In the genomic region with DNA sequence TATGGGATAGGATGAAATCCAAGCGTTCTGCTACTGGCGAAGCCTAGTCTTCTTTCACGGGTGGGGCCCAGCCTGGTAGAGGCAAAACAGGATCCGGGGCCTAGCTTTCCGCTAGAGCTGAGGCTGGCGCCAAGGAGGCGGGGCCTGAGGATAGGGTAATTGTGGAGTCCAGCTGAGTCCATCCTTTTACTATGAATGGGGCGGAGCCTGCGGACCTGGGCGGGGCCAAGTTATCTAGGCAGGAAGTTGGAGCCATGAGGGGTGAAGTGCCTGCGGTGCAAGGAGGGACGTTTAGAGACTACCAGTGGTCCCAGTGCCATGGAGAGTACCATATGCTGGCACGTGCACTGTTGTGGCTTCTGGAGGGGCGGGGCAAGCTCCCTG, we compare ENCODE assay signal across 8 mouse cellular contexts. TPM values are rescaled to one million over a fixed set of nuclear protein-coding genes. Genes with fewer than 3 reads are reported as not detected.
DNase-seq lines count a peak whose midpoint lies in the region; ATAC-seq and TF ChIP-seq lines count a peak whose summit lies in the region.

No protein-coding gene starts in this region.

- in situ Hi-C loops in CH12.LX (cut with MboI; ENCODE audit: low pct_ligation_motif_present, low pct_unique_long_range_greater_than_20kb, low sequenced_read_pairs) = no loop called here

- no peaks in the 10 kb centered on the region for H3K9me3 ChIP-seq in CH12.LX (replicated peaks; ENCODE audit: low read length)
- H3K9me3 ChIP-seq in heart, embryonic 13.5 days = no peaks in the 10 kb centered on the region
- no peaks in the 10 kb centered on the region for H3K9me3 ChIP-seq in kidney, postnatal 0 days (replicated peaks; ENCODE audit: low read length)
- H3K9me3 ChIP-seq in stomach, embryonic 15.5 days = no peaks in the 10 kb centered on the region

- dilution Hi-C loops in CH12.LX (cut with MboI; ENCODE audit: extremely low pct_ligation_motif_present, extremely low pct_unique_long_range_greater_than_20kb, low sequenced_read_pairs) = no loop called here

- H3K4me2 ChIP-seq in CH12.LX (ENCODE audit: insufficient read depth, low read depth, poor library complexity, severe bottlenecking) = peak overlapping the region; percentile 48
- H3K4me2 ChIP-seq in heart, embryonic 13.5 days = peak overlapping the region; percentile 100
- H3K4me2 ChIP-seq in kidney, postnatal 0 days (ENCODE audit: low read length) = peak overlapping the region; percentile 81
- peak overlapping the region; percentile 97 for H3K4me2 ChIP-seq in stomach, embryonic 15.5 days

- H3K9ac ChIP-seq in CH12.LX (ENCODE audit: insufficient read depth, low read depth) = peak overlapping the region; percentile 80
- peak overlapping the region; percentile 81 for H3K9ac ChIP-seq in heart, embryonic 13.5 days
- H3K9ac ChIP-seq in kidney, postnatal 0 days (ENCODE audit: low read depth, low read length) = peak overlapping the region; percentile 64
- peak overlapping the region; percentile 72 for H3K9ac ChIP-seq in liver, adult 2 months (ENCODE audit: low read depth, low read length)
- no peak overlapping the region; the same call in 1 of the 2 replicates for H3K9ac ChIP-seq in stomach, embryonic 15.5 days

- no peak for TF ChIP-seq CTCF in CH12.LX (conservative IDR thresholded peaks at IDR 0.05 in 1 of 2, IDR thresholded peaks at IDR 0.05 in 1 of 2; ENCODE audit: low read depth in 2 of 2, low read length in 2 of 2)
- TF ChIP-seq CTCF in kidney, postnatal 0 days (IDR thresholded peaks at IDR 0.05; ENCODE audit: low read depth) = no peak
- no peak for TF ChIP-seq CTCF in liver, adult 2 months (IDR thresholded peaks at IDR 0.05; ENCODE audit: low read depth, low read length)

- TF ChIP-seq EP300 in CH12.LX (IDR thresholded peaks at IDR 0.05; ENCODE audit: low read length) = no peak

- peaks cover 17% of the 10 kb centered on the region for H3K79me2 ChIP-seq in CH12.LX (replicated peaks; ENCODE audit: control insufficient read depth, extremely low read depth, insufficient read depth, poor library complexity, severe bottlenecking)
- peaks cover 18% of the 10 kb centered on the region; the same call in 1 of the 2 replicates for H3K79me2 ChIP-seq in liver, adult 2 months (ENCODE audit: control insufficient read depth, insufficient read depth, low read length)

- no peaks in the 10 kb centered on the region for H3K27me3 ChIP-seq in CH12.LX (replicated peaks)
- no peaks in the 10 kb centered on the region for H3K27me3 ChIP-seq in heart, embryonic 13.5 days (replicated peaks)
- H3K27me3 ChIP-seq in kidney, postnatal 0 days (ENCODE audit: insufficient read depth, low read length) = no peaks in the 10 kb centered on the region
- H3K27me3 ChIP-seq in liver, adult 2 months (ENCODE audit: control insufficient read depth, insufficient read depth, low read length) = no peaks in the 10 kb centered on the region
- H3K27me3 ChIP-seq in stomach, embryonic 15.5 days (replicated peaks) = no peaks in the 10 kb centered on the region

- H3K36me3 ChIP-seq in CH12.LX (replicated peaks in 1 of 2; ENCODE audit: control insufficient read depth in 1 of 2, insufficient read depth in 1 of 2, low read length in 1 of 2) = peaks cover 25 to 32% of the 10 kb centered on the region in 2 experiments
- H3K36me3 ChIP-seq in heart, embryonic 13.5 days = peaks cover 25% of the 10 kb centered on the region
- peaks cover 17% of the 10 kb centered on the region; the same call in 1 of the 2 replicates for H3K36me3 ChIP-seq in kidney, postnatal 0 days (ENCODE audit: insufficient read depth, low read length)
- 0 out of 2 replicates have a peak, but pooled peaks cover 1% of the 10 kb centered on the region for H3K36me3 ChIP-seq in liver, adult 2 months (ENCODE audit: control insufficient read depth, insufficient read depth, low read length)
- peaks cover 13% of the 10 kb centered on the region for H3K36me3 ChIP-seq in stomach, embryonic 15.5 days

- TF ChIP-seq POLR2A in CH12.LX (IDR thresholded peaks at IDR 0.05; ENCODE audit: low read depth, low read length) = peak; percentile 85
- peak; percentile 49; the same call in 1 of the 2 replicates for TF ChIP-seq POLR2A in liver, adult 2 months (IDR thresholded peaks at IDR 0.05; ENCODE audit: extremely low read depth, insufficient read depth, low read length)

- no peak for TF ChIP-seq RAD21 in CH12.LX (IDR thresholded peaks at IDR 0.05; ENCODE audit: low read depth, low read length)

- peak overlapping the region; percentile 60 to 73 (median 68) for H3K4me3 ChIP-seq in CH12.LX (replicated peaks in 1 of 3; ENCODE audit: low read depth in 2 of 3, low read length in 2 of 3, poor library complexity in 1 of 3)
- H3K4me3 ChIP-seq in heart, embryonic 13.5 days = peak overlapping the region; percentile 70
- peak overlapping the region; percentile 43 for H3K4me3 ChIP-seq in kidney, postnatal 0 days (replicated peaks; ENCODE audit: low read depth, low read length)
- H3K4me3 ChIP-seq in liver, adult 2 months (ENCODE audit: insufficient read depth, low read depth, low read length) = peak overlapping the region; percentile 54
- peak overlapping the region; percentile 59 for H3K4me3 ChIP-seq in stomach, embryonic 15.5 days (replicated peaks)

- DNase-seq in CH12.LX (ENCODE audit: extremely low read depth) = peak; percentile 99
- DNase-seq in c-Kit-positive CD71-negative TER-119-negative erythroid progenitor cells, embryonic 14.5 days (ENCODE audit: low read depth) = peak; percentile 97
- DNase-seq in fibroblast of lung, adult 2 months (ENCODE audit: low read depth) = peak; percentile 94
- DNase-seq in kidney, postnatal 0 days (ENCODE audit: low spot score) = peak; percentile 99
- peak; percentile 93 for DNase-seq in liver, adult 2 months (ENCODE audit: extremely low read depth, low read depth, low spot score)

- WGBS in heart, embryonic 13.5 days = under 1% methylated on average over 14 of the region's 14 CpGs
- under 1% methylated on average over 14 of the region's 14 CpGs for WGBS in kidney, postnatal 0 days
- WGBS in liver, adult 2 months = under 1% methylated on average over 14 of the region's 14 CpGs
- 0% methylated on average over 14 of the region's 14 CpGs for WGBS in stomach, embryonic 15.5 days

- peaks cover 7 to 31% of the 10 kb centered on the region in 2 experiments for H3K4me1 ChIP-seq in CH12.LX (ENCODE audit: control insufficient read depth in 1 of 2, insufficient read depth in 2 of 2)
- peaks cover 49% of the 10 kb centered on the region for H3K4me1 ChIP-seq in heart, embryonic 13.5 days
- H3K4me1 ChIP-seq in kidney, postnatal 0 days (replicated peaks; ENCODE audit: insufficient read depth, low read length) = peaks cover 23% of the 10 kb centered on the region
- peaks cover 20% of the 10 kb centered on the region for H3K4me1 ChIP-seq in liver, adult 2 months (ENCODE audit: control insufficient read depth, insufficient read depth, low read length)
- peaks cover 31% of the 10 kb centered on the region for H3K4me1 ChIP-seq in stomach, embryonic 15.5 days

- ATAC-seq in heart, embryonic 13.5 days (ENCODE audit: extremely low read depth, insufficient number of reproducible peaks, low FRiP score, low TSS enrichment) = peak; percentile 59
- peak; percentile 76 for ATAC-seq in kidney, postnatal 0 days (replicated peaks; ENCODE audit: low FRiP score, low read depth)
- ATAC-seq in monocyte, adult 5-6 weeks (replicated peaks; ENCODE audit: insufficient number of reproducible peaks, low FRiP score, low TSS enrichment, poor library complexity, severe bottlenecking) = peak; percentile 72
- ATAC-seq in stomach, embryonic 15.5 days (ENCODE audit: insufficient read depth, low FRiP score, low read depth) = peak; percentile 68

- H3K27ac ChIP-seq in CH12.LX (ENCODE audit: insufficient read depth, low read depth) = peak overlapping the region; percentile 67
- peak overlapping the region; percentile 98 for H3K27ac ChIP-seq in heart, embryonic 13.5 days (replicated peaks)
- peak overlapping the region; percentile 97 for H3K27ac ChIP-seq in kidney, postnatal 0 days
- H3K27ac ChIP-seq in liver, adult 2 months (replicated peaks; ENCODE audit: insufficient read depth, low read depth, low read length) = peak overlapping the region; percentile 91
- H3K27ac ChIP-seq in stomach, embryonic 15.5 days = peak overlapping the region; percentile 97

RNA-seq across cellular contexts. Expression of gene Dazap1, which starts 0.3 kb away (rescaled TPM):
- 162 and 172 TPM in 2 replicates for total RNA-seq in CH12.LX (2012; rRNA removed)
- total RNA-seq in CH12.LX (2014; rRNA removed) = 180 and 187 TPM in 2 replicates
- polyA plus RNA-seq in CH12.LX (2012; ENCODE audit: insufficient read length, low read depth) = 236 and 252 TPM in 2 replicates
- 36.4 and 37.9 TPM in 2 replicates for polyA plus RNA-seq in heart, embryonic 13.5 days (2015; fragmentation: Nextera tagmentation; extraction: Ambion mirVana)
- 43.7 and 44.6 TPM in 2 replicates for polyA plus RNA-seq in kidney, postnatal 0 days (2015; fragmentation: Nextera tagmentation; extraction: Ambion mirVana)
- total RNA-seq in liver, adult 2 months (2014; rRNA removed) = 38.0 and 39.9 TPM in 2 replicates
- polyA plus RNA-seq in liver, adult 2 months (2012; rRNA removed) = 39.9 and 43.5 TPM in 2 replicates
- 85.1 to 132 TPM (median 92.5 TPM) in 3 replicates for total RNA-seq in monocyte, adult 5-6 weeks (2017)
- polyA plus RNA-seq in stomach, embryonic 15.5 days (2015; fragmentation: Nextera tagmentation; extraction: Ambion mirVana) = 62.4 and 66.4 TPM in 2 replicates

RNA-seq across cellular contexts. Expression of gene Gamt, which starts 0.8 kb away (rescaled TPM):
- 0.30 and 0.38 TPM in 2 replicates for total RNA-seq in CH12.LX (2012; rRNA removed)
- 0.24 TPM in 1 of 2 replicates, not detected in the other for total RNA-seq in CH12.LX (2014; rRNA removed)
- polyA plus RNA-seq in CH12.LX (2012; ENCODE audit: insufficient read length, low read depth) = 0.42 TPM in 1 of 2 replicates, not detected in the other
- 53.3 and 62.1 TPM in 2 replicates for polyA plus RNA-seq in heart, embryonic 13.5 days (2015; fragmentation: Nextera tagmentation; extraction: Ambion mirVana)
- polyA plus RNA-seq in kidney, postnatal 0 days (2015; fragmentation: Nextera tagmentation; extraction: Ambion mirVana) = 25.5 and 26.0 TPM in 2 replicates
- total RNA-seq in liver, adult 2 months (2014; rRNA removed) = 241 and 277 TPM in 2 replicates
- polyA plus RNA-seq in liver, adult 2 months (2012; rRNA removed) = 670 and 715 TPM in 2 replicates
- 3.8 to 4.7 TPM in 2 of 3 replicates, not detected in the other for total RNA-seq in monocyte, adult 5-6 weeks (2017)
- 111 and 148 TPM in 2 replicates for polyA plus RNA-seq in stomach, embryonic 15.5 days (2015; fragmentation: Nextera tagmentation; extraction: Ambion mirVana)

RNA-seq across cellular contexts. Expression of gene Ndufs7, which starts 12.7 kb away (rescaled TPM):
- total RNA-seq in CH12.LX (2012; rRNA removed) = 248 and 282 TPM in 2 replicates
- total RNA-seq in CH12.LX (2014; rRNA removed) = 124 and 154 TPM in 2 replicates
- 222 and 228 TPM in 2 replicates for polyA plus RNA-seq in CH12.LX (2012; ENCODE audit: insufficient read length, low read depth)
- 527 and 606 TPM in 2 replicates for polyA plus RNA-seq in heart, embryonic 13.5 days (2015; fragmentation: Nextera tagmentation; extraction: Ambion mirVana)
- 537 and 556 TPM in 2 replicates for polyA plus RNA-seq in kidney, postnatal 0 days (2015; fragmentation: Nextera tagmentation; extraction: Ambion mirVana)
- total RNA-seq in liver, adult 2 months (2014; rRNA removed) = 165 and 186 TPM in 2 replicates
- polyA plus RNA-seq in liver, adult 2 months (2012; rRNA removed) = 551 and 560 TPM in 2 replicates
- total RNA-seq in monocyte, adult 5-6 weeks (2017) = 60.9 to 74.8 TPM (median 61.4 TPM) in 3 replicates
- polyA plus RNA-seq in stomach, embryonic 15.5 days (2015; fragmentation: Nextera tagmentation; extraction: Ambion mirVana) = 326 and 364 TPM in 2 replicates

RNA-seq across cellular contexts. Expression of gene Rps15, which starts 30.7 kb away (rescaled TPM):
- 4,610 and 5,342 TPM in 2 replicates for total RNA-seq in CH12.LX (2012; rRNA removed)
- 2,343 and 2,739 TPM in 2 replicates for total RNA-seq in CH12.LX (2014; rRNA removed)
- 2,279 and 2,754 TPM in 2 replicates for polyA plus RNA-seq in CH12.LX (2012; ENCODE audit: insufficient read length, low read depth)
- polyA plus RNA-seq in heart, embryonic 13.5 days (2015; fragmentation: Nextera tagmentation; extraction: Ambion mirVana) = 621 and 687 TPM in 2 replicates
- 974 and 1,069 TPM in 2 replicates for polyA plus RNA-seq in kidney, postnatal 0 days (2015; fragmentation: Nextera tagmentation; extraction: Ambion mirVana)
- 510 and 571 TPM in 2 replicates for total RNA-seq in liver, adult 2 months (2014; rRNA removed)
- polyA plus RNA-seq in liver, adult 2 months (2012; rRNA removed) = 686 and 1,012 TPM in 2 replicates
- total RNA-seq in monocyte, adult 5-6 weeks (2017) = 1,267 to 1,604 TPM (median 1,393 TPM) in 3 replicates
- polyA plus RNA-seq in stomach, embryonic 15.5 days (2015; fragmentation: Nextera tagmentation; extraction: Ambion mirVana) = 904 and 948 TPM in 2 replicates

RNA-seq across cellular contexts. Expression of gene Apc2, which starts 34.2 kb away (rescaled TPM):
- 0.13 TPM in 2 replicates for total RNA-seq in CH12.LX (2012; rRNA removed)
- total RNA-seq in CH12.LX (2014; rRNA removed) = not detected in 2 replicates
- 0.04 and 0.07 TPM in 2 replicates for polyA plus RNA-seq in CH12.LX (2012; ENCODE audit: insufficient read length, low read depth)
- 0.90 and 0.94 TPM in 2 replicates for polyA plus RNA-seq in heart, embryonic 13.5 days (2015; fragmentation: Nextera tagmentation; extraction: Ambion mirVana)
- polyA plus RNA-seq in kidney, postnatal 0 days (2015; fragmentation: Nextera tagmentation; extraction: Ambion mirVana) = 0.51 and 0.86 TPM in 2 replicates
- total RNA-seq in liver, adult 2 months (2014; rRNA removed) = 0.09 and 0.20 TPM in 2 replicates
- polyA plus RNA-seq in liver, adult 2 months (2012; rRNA removed) = 0.19 and 0.20 TPM in 2 replicates
- 2.3 TPM in 1 of 3 replicates, not detected in the others for total RNA-seq in monocyte, adult 5-6 weeks (2017)
- 5.0 and 5.2 TPM in 2 replicates for polyA plus RNA-seq in stomach, embryonic 15.5 days (2015; fragmentation: Nextera tagmentation; extraction: Ambion mirVana)

Comparison
In these comparisons a context has a peak if more than half of its experiments do, and no peak if none do; other contexts are left out.
1. Peak in every context shown above with its lines: DNase-seq, ATAC-seq, H3K4me3 ChIP-seq and H3K27ac ChIP-seq.
2. H3K4me2 ChIP-seq: peak in every context shown above with its lines; median percentile 100 in heart, embryonic 13.5 days; 97 in stomach, embryonic 15.5 days; 81 in kidney, postnatal 0 days; 48 in CH12.LX.
3. RNA of gene Gamt, which starts 0.8 kb away (polyA plus RNA-seq): 670 to 715 TPM in liver, adult 2 months, 111 to 148 TPM in stomach, embryonic 15.5 days, 53.3 to 62.1 TPM in heart, embryonic 13.5 days and 25.5 to 26.0 TPM in kidney, postnatal 0 days; 0.42 TPM in CH12.LX; every median in the first group is over 10 times any median in the second.